Mouse (Mus musculus) kidney, adult 2 months (tissue): ENCODE measurements around the gene Gm20696. TPM values are rescaled to one million over a fixed set of nuclear protein-coding genes. Genes with fewer than 3 reads are reported as not detected.

Experiments used
- DNase-seq: peaks from one replicate; pipeline ENCODE4 v3.0.0; 2021
- H3K27ac ChIP-seq: fragments of 200-500 bp; 2 replicates; pipeline ENCODE4 v1.5.1; 2012; ENCODE audit warnings: low read depth, low read length, control low read depth, inconsistent platforms; ENCODE audit not compliant: insufficient read depth
- H3K27me3 ChIP-seq: fragments of 200-500 bp; replicated peaks from 2 replicates; pipeline ENCODE4 v1.6.1; 2012; ENCODE audit warnings: mild to moderate bottlenecking, moderate library complexity, low read length, inconsistent platforms; ENCODE audit not compliant: control insufficient read depth, insufficient read depth
- H3K36me3 ChIP-seq: fragments of 200-500 bp; 2 replicates; pipeline ENCODE4 v1.6.1; 2012; ENCODE audit warnings: mild to moderate bottlenecking, moderate library complexity, low read length, inconsistent platforms; ENCODE audit not compliant: control insufficient read depth, insufficient read depth
- H3K4me1 ChIP-seq: fragments of 200-500 bp; 2 replicates; pipeline ENCODE4 v1.6.1; 2011; ENCODE audit warnings: low read length; ENCODE audit not compliant: control insufficient read depth, insufficient read depth
- H3K4me3 ChIP-seq: fragments of 200-500 bp; 2 replicates; pipeline ENCODE4 v1.5.1; 2011; ENCODE audit warnings: mild to moderate bottlenecking, low read depth, low read length, control low read depth; ENCODE audit not compliant: insufficient read depth
- CTCF ChIP-seq: fragments of 200-500 bp; conservative IDR thresholded peaks from 2 replicates; pipeline ENCODE4 v1.5.1; 2011; ENCODE audit warnings: low read depth, mild to moderate bottlenecking, control low read depth, low read length, moderate library complexity, mixed read lengths; ENCODE audit not compliant: insufficient read depth, insufficient read length
- POLR2A ChIP-seq: fragments of 200-500 bp; IDR thresholded peaks from one replicate; pipeline ENCODE4 v1.6.1; 2011; ENCODE audit warnings: low read depth, low read length, control low read depth
- WGBS: fragments of 180-500 bp; shearing (Covaris S2); methylation state at CpG from one replicate; pipeline ENCODE4 v1.1.7; 2018; 5-methylcytosine and 5-hydroxymethylcytosine counted together
- polyA plus RNA-seq: library from polyadenylated mRNA; depleted of rRNA; stranded (reverse); fragments of >200 nt; gene quantifications from 2 replicates; pipeline ENCODE4 v1.2.3, GENCODE M21; 2012

The Gm20696 gene
- polyA plus RNA-seq, 1 experiment = 0.31 TPM

DNA sequence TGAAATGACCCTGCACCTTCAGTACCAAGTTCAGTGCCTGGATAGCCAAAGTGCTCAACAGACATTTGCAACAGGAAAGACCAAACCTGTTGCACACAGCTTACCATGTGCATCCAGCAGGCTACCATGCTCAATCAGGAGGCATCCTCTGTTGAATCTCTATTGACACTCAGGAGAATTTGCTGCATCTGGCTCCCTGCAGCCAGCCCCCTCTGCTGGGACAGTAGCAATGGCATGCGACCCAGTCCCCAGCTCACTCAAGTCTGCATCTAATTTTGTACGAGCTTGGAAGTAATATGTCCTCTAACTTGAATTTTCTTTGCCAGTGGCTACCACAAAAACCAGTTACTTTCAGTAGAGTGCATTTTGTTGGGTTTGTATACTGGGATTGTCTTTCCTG, 312.3 kb downstream of the Gm20696 start:
- no peaks in the 10 kb centered on the region for H3K36me3 ChIP-seq
- WGBS = 85% methylated on average over 2 of the region's 2 CpGs
- no peak overlapping the region for H3K27ac ChIP-seq
- H3K4me3 ChIP-seq = no peak overlapping the region
- no peak for DNase-seq
- H3K4me1 ChIP-seq = no peaks in the 10 kb centered on the region
- TF ChIP-seq POLR2A (no peak), CTCF (no peak)
- no peaks in the 10 kb centered on the region for H3K27me3 ChIP-seq

DNA sequence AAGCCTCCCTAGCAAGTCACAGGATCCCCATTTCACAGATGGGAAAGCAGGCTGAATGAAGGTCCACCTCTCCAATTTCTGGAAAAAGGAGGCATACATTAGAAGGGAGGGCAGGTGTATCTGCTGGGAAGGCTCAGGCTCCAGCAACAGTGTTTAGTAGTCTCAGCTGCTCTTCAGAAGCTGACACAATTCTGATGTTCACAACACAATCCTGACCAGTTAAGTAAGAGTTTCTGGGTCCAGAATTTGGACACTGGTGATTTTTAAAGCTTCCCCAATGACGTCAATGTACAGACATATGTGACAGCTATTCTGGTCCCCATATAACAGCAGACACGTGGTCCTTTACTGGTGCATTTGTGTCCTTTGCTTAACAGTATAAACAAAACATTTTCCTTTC, 313.2 kb downstream of the Gm20696 start:
- Histone ChIP-seq H3K27me3 (no peaks in the 10 kb centered on the region), H3K4me3 (no peak overlapping the region), H3K36me3 (no peaks in the 10 kb centered on the region), H3K4me1 (no peaks in the 10 kb centered on the region), H3K27ac (no peak overlapping the region)
- no peak for DNase-seq
- 87% methylated on average over 2 of the region's 2 CpGs for WGBS
- TF ChIP-seq POLR2A (no peak), CTCF (no peak)

DNA sequence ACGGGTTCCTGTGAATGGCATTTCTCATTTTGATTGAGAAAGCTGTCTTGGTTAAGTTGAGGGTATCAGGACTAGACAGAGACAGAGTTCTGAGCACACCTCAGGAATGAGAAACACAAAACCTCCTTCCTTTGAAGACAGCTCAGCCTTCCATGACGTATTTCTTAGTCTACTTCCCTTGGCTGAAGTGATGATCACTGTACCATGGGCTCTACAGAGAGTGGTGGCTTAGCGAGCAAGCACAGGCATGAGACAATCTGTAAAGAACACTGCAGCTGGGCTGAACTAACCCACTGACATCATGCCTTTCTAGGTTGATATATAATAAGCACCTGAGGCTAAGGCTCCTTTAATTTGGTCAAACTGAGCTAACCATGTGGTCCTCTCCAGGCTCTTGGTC, 316.0 kb downstream of the Gm20696 start:
- Histone ChIP-seq H3K27me3 (no peaks in the 10 kb centered on the region), H3K4me1 (no peaks in the 10 kb centered on the region), H3K4me3 (no peak overlapping the region), H3K36me3 (no peaks in the 10 kb centered on the region), H3K27ac (no peak overlapping the region)
- no peak for DNase-seq
- WGBS = 75% methylated on average over 3 of the region's 3 CpGs
- no peak for TF ChIP-seq CTCF
- TF ChIP-seq POLR2A = no peak

DNA sequence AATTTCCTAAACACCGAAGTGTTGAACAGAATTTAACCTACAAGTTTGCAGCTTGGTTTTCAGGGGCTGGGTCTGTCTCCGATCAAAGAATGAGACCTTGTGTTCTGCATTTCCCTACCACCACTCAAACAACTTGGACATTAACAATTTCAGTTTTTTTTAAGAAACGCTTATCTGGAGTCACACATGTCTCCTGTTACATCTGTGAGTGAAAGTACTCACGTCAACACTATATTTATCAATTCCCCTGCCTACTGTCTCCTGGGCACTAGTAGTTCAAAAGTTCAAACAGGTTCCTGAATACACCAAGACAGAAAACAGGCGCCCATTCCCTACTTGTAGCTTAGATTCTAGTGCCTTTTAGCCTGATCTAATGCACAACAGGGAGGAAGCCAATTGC, 316.4 kb downstream of the Gm20696 start:
- no peak overlapping the region for H3K27ac ChIP-seq
- H3K27me3 ChIP-seq = no peaks in the 10 kb centered on the region
- no peaks in the 10 kb centered on the region for H3K4me1 ChIP-seq
- H3K36me3 ChIP-seq = no peaks in the 10 kb centered on the region
- TF ChIP-seq POLR2A = no peak
- TF ChIP-seq CTCF = no peak
- H3K4me3 ChIP-seq = no peak overlapping the region
- 86% methylated on average over 5 of the region's 5 CpGs for WGBS
- DNase-seq = no peak

DNA sequence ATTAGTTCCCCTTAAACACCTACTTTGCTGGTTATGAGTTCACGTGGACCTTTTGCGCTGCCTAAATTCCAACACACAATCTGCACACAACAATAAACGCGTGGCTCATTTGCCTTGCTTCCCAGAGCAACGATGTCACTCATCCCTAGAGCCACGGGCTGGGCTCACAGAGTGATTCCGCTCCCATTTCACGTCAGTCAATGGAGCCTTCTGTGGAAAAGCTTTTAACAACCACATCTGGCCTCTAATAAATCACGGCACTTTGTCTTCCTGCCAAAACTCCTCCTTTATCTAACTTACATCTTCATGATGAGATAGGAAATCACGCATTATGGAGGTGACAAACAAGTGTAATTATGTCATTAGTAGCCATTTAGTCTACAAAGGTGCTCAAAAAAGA, 318.8 kb downstream of the Gm20696 start:
- TF ChIP-seq POLR2A = no peak
- TF ChIP-seq CTCF = no peak
- whole genome bisulfite sequencing = 60% methylated on average over 10 of the region's 10 CpGs
- H3K27me3 ChIP-seq = no peaks in the 10 kb centered on the region
- no peak overlapping the region for H3K27ac ChIP-seq
- H3K4me3 ChIP-seq = no peak overlapping the region
- H3K4me1 ChIP-seq = no peaks in the 10 kb centered on the region
- DNase-seq = no peak
- H3K36me3 ChIP-seq = no peaks in the 10 kb centered on the region

DNA sequence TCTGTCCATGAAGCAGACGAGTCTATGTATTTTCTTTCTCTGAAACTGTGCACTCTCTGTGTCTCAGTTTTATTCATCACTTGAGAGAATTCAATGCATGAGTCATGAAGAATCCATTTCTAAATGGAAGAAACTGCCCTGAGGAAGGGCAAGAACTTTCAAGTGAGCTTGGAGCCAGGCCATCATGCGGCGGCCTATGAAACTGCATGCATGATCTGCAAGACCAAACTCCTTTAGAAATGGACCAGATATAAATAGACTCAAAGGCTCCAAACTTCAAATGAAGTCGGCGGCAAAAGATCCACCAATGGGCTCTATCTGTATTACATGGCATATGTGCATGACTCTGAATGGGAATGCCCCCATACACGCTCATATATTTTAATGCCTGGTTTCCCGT, 321.6 kb downstream of the Gm20696 start:
- H3K4me1 ChIP-seq = no peaks in the 10 kb centered on the region
- 97% methylated on average over 7 of the region's 7 CpGs for WGBS
- H3K36me3 ChIP-seq = no peaks in the 10 kb centered on the region
- DNase-seq = no peak
- no peak overlapping the region for H3K27ac ChIP-seq
- no peak overlapping the region for H3K4me3 ChIP-seq
- H3K27me3 ChIP-seq = no peaks in the 10 kb centered on the region
- no peak for TF ChIP-seq POLR2A
- no peak for TF ChIP-seq CTCF

DNA sequence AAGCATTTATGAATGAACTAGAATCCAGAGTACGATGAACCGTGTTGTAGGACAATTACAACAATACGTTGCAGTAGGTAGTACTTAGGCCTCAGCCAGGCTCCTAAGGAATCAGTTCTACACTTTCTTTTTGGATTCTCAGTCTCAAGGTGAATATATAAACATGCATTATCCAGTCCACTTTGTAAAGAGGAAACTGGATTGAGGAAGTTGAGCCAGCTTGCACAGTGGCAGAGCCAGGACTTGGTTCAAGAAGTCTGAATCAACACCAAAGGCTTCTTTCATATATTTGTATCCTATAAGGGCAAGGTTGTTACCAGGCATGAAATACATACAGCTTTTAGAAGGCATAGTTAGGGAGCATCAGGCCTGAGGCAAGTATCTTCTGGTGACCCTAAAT, 322.2 kb downstream of the Gm20696 start:
- no peak for DNase-seq
- H3K36me3 ChIP-seq = no peaks in the 10 kb centered on the region
- TF ChIP-seq CTCF (no peak), POLR2A (no peak)
- no peak overlapping the region for H3K4me3 ChIP-seq
- no peak overlapping the region for H3K27ac ChIP-seq
- 81% methylated on average over 3 of the region's 3 CpGs for WGBS
- no peaks in the 10 kb centered on the region for H3K27me3 ChIP-seq
- H3K4me1 ChIP-seq = no peaks in the 10 kb centered on the region

DNA sequence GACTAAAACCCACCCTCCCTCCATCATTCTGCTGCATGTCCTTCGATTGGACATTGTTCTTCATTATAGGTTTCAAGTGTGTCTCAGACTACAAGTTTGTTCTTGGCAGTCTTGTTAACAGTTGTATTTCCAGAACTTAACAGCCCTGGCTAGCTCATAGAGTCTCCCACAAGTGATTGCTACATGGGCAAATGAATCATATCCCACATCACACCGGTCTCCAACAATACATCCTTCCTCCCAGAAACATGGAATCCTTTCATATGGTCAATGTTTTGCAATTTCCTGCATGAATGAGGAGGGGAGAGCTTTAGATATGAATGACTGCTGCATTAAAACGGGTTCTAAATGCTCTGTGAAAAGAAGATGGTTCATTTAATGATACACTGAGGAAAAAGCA, 322.8 kb downstream of the Gm20696 start:
- TF ChIP-seq POLR2A = no peak
- TF ChIP-seq CTCF = no peak
- H3K4me1 ChIP-seq = no peaks in the 10 kb centered on the region
- H3K4me3 ChIP-seq = no peak overlapping the region
- H3K27ac ChIP-seq = no peak overlapping the region
- no peak for DNase-seq
- no peaks in the 10 kb centered on the region for H3K36me3 ChIP-seq
- WGBS = 86% methylated on average over 3 of the region's 3 CpGs
- no peaks in the 10 kb centered on the region for H3K27me3 ChIP-seq
